Mouse (Mus musculus) limb, embryonic 12.5 days (tissue): Measurements from ENCODE around the gene Gm20792. TPM values are rescaled to one million over a fixed set of nuclear protein-coding genes. Genes with fewer than 3 reads are reported as not detected.
"Not testable (repeated sequence)": the region's sequence is repeated elsewhere in the genome, so short reads cannot be mapped to it uniquely, and the experiment has no call there.

Source experiments
- ATAC-seq: fragments of 200-750 bp; cut with Nextera tagmentation; 2 replicates; pipeline ENCODE4 v1.8.0; 2017; ENCODE audit warnings: low read depth, moderate TSS enrichment; ENCODE audit not compliant: insufficient number of reproducible peaks, insufficient read depth, low FRiP score, low TSS enrichment
- H3K27ac ChIP-seq: fragments of 300-500 bp; sonication (generic); 2 replicates; pipeline ENCODE4 v1.5.1; 2016; ENCODE audit warnings: mild to moderate bottlenecking, moderate library complexity
- H3K27me3 ChIP-seq: fragments of 300-500 bp; sonication (generic); 2 replicates; pipeline ENCODE4 v1.6.1; 2016; ENCODE audit warnings: mild to moderate bottlenecking, moderate library complexity
- H3K36me3 ChIP-seq: fragments of 300-500 bp; sonication (generic); 2 replicates; pipeline ENCODE4 v1.6.1; 2016; ENCODE audit warnings: mild to moderate bottlenecking, moderate library complexity
- H3K4me1 ChIP-seq: fragments of 300-500 bp; sonication (generic); replicated peaks from 2 replicates; pipeline ENCODE4 v1.6.1; 2016
- H3K4me2 ChIP-seq: fragments of 300-500 bp; sonication (generic); 2 replicates; pipeline ENCODE4 v1.6.1; 2016; ENCODE audit warnings: mild to moderate bottlenecking, moderate library complexity
- H3K4me3 ChIP-seq: fragments of 300-500 bp; sonication (generic); replicated peaks from 2 replicates; pipeline ENCODE4 v1.5.1; 2016; ENCODE audit warnings: mild to moderate bottlenecking
- H3K9ac ChIP-seq: fragments of 300-500 bp; sonication (generic); replicated peaks from 2 replicates; pipeline ENCODE4 v1.6.1; 2016; ENCODE audit warnings: mild to moderate bottlenecking, moderate library complexity
- H3K9me3 ChIP-seq: fragments of 300-500 bp; sonication (generic); 2 replicates; pipeline ENCODE4 v1.6.1; 2016; ENCODE audit warnings: mild to moderate bottlenecking, moderate library complexity
- WGBS: fragments of 180-500 bp; shearing (Covaris S2); methylation state at CpG from one replicate; pipeline ENCODE4 v1.1.7; 2016; 5-methylcytosine and 5-hydroxymethylcytosine counted together
- polyA plus RNA-seq: library from polyadenylated mRNA; unstranded; fragments of >200 nt; fragmentation: Nextera tagmentation; extraction: Ambion mirVana; gene quantifications from 2 replicates; pipeline ENCODE4 v1.2.1, GENCODE M21; 2016

The Gm20792 gene
- polyA plus RNA-seq, result not detected in 2 replicates

DNA sequence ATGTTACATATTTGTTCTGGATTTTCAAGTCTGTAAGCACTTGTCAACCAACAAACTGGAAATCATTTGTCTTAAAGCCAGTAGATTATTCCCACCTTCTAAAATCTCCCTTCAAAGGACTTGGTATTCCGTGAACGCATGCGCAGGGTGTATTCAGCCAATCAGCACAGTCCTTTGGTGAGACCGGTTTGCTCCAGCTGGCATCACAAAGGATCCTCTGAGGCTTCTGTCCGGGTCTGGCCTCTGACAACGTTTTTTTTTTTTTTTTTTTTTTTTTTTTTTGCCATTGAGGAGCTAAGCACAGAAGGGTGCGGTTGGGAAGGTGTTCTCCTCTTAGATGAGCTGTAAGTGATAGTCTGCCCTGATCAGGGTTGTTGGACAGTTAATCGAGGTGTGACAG lies at the start of gene Gm20792:
TSS of gene Gm20792 (plus strand) at position 301 of the 400 bp plus-strand sequence.
- not testable (repeated sequence) for H3K9ac ChIP-seq, H3K27ac ChIP-seq, ATAC-seq, H3K4me3 ChIP-seq, H3K9me3 ChIP-seq, H3K27me3 ChIP-seq, H3K4me2 ChIP-seq, H3K36me3 ChIP-seq, H3K4me1 ChIP-seq
- WGBS, result no CpG with 5 or more reads among the region's 8 CpGs
